Mouse (Mus musculus) frontal cortex, postnatal 36 days (tissue): ENCODE data around the gene Rnf182.

Experiments
- DNase-seq, 2 experiments: peaks; one replicate each; pipeline ENCODE4 v3.0.0; 2022; ENCODE audit warnings: low spot score in 2 of 2

Gene Rnf182

GRCm38 (mm10) chr13:43615577-43616254 lies at the start of gene Rnf182:
TSS of gene Rnf182 (plus strand) at chr13:43615710.
- peak; percentile 71 to 77 for DNase-seq

- no peak for DNase-seq
Observed at GRCm38 (mm10) chr13:43566184-43566583, 49.3 kb upstream of the Rnf182 start.

- peak in 1 of 2 experiments; percentile 42 for DNase-seq
Observed at GRCm38 (mm10) chr13:43567141-43567891, 48.2 kb upstream of the Rnf182 start.

- no peak for DNase-seq
Observed at GRCm38 (mm10) chr13:43573979-43574378, 41.5 kb upstream of the Rnf182 start.

GRCm38 (mm10) chr13:43575431-43575830 lies 40.1 kb upstream of the Rnf182 start:
- DNase-seq = no peak

- DNase-seq = no peak
Observed at GRCm38 (mm10) chr13:43577254-43577653, 38.3 kb upstream of the Rnf182 start.

GRCm38 (mm10) chr13:43577766-43578165 lies 37.7 kb upstream of the Rnf182 start:
- no peak for DNase-seq

GRCm38 (mm10) chr13:43579740-43580139 lies 35.8 kb upstream of the Rnf182 start:
- peak; percentile 46 to 63 for DNase-seq

- DNase-seq = no peak
Observed at GRCm38 (mm10) chr13:43580661-43581060, 34.8 kb upstream of the Rnf182 start.

- DNase-seq = no peak
Observed at GRCm38 (mm10) chr13:43582961-43583360, 32.5 kb upstream of the Rnf182 start.

GRCm38 (mm10) chr13:43583504-43583903 lies 32.0 kb upstream of the Rnf182 start:
- DNase-seq = no peak

- DNase-seq = no peak
Observed at GRCm38 (mm10) chr13:43585335-43585734, 30.2 kb upstream of the Rnf182 start.

- no peak for DNase-seq
Observed at GRCm38 (mm10) chr13:43586966-43587365, 28.5 kb upstream of the Rnf182 start.

- no peak for DNase-seq
Observed at GRCm38 (mm10) chr13:43587844-43588840, 27.4 kb upstream of the Rnf182 start.

- DNase-seq = no peak
Observed at GRCm38 (mm10) chr13:43591828-43592680, 23.5 kb upstream of the Rnf182 start.

GRCm38 (mm10) chr13:43592681-43593068 lies 22.8 kb upstream of the Rnf182 start:
- no peak for DNase-seq

- DNase-seq = peak in 1 of 2 experiments; percentile 63
Observed at GRCm38 (mm10) chr13:43595896-43596295, 19.6 kb upstream of the Rnf182 start.

- no peak for DNase-seq
Observed at GRCm38 (mm10) chr13:43600967-43601366, 14.5 kb upstream of the Rnf182 start.

GRCm38 (mm10) chr13:43602440-43602839 lies 13.1 kb upstream of the Rnf182 start:
- no peak for DNase-seq

GRCm38 (mm10) chr13:43603042-43603441 lies 12.5 kb upstream of the Rnf182 start:
- no peak for DNase-seq

GRCm38 (mm10) chr13:43608854-43609253 lies 6.7 kb upstream of the Rnf182 start:
- DNase-seq = no peak
